Mouse (Mus musculus) ES-Bruce4 (cell line): ENCODE measurements around the gene Rpgrip1.

Experiments used
- CTCF ChIP-seq: IDR thresholded peaks from one replicate; pipeline ENCODE4 v1.8.1; 2011; ENCODE audit warnings: low read depth, low read length
- POLR2A ChIP-seq: IDR thresholded peaks from one replicate; pipeline ENCODE4 v1.8.1; 2011; ENCODE audit warnings: low read length; ENCODE audit not compliant: insufficient read depth

DNA sequence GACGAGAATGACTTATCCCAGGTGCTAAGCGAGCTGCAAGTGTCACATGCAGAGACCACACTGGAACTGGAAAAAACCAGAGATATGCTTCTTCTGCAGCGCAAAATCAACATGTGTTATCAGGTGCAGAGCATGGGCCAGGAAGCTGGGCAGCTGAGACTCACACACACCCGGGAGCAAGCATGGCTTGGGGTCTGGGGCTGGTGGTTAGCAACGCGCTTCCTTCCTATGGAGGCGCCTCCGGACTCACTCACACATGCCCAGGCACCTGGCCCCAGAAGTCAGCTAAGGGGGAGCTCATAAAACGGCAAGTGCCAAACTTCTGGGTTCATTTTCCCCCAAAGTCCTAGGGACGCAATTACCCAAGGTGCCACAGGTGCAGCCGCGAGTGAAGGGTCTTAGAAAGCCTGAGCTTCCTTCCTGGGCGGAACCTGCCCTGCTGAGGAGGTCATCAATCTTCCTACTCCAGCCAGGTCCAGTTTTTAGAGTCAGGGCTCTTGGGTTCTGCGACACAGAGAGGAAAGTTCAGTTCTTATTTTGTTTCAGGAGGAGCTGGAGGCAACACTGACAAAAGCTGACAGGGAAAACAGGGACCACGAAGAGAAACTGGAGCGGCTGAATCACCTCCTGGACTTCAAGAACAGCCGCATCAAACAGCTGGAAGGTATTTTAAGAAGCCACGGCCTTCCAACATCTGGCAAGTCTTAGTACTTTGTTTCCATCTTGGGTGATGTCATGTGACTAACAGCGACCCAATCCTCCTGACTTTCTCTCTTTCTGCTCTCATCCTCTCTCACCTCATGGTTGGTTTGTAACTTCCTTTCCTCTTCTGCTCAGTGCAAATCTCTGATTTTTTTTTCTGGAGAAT, 30.3 kb downstream of the Rpgrip1 start:
- no peak for TF ChIP-seq CTCF
- no peak for TF ChIP-seq POLR2A
